ENCODE assay signal across 32 mouse cellular contexts in the genomic region with DNA sequence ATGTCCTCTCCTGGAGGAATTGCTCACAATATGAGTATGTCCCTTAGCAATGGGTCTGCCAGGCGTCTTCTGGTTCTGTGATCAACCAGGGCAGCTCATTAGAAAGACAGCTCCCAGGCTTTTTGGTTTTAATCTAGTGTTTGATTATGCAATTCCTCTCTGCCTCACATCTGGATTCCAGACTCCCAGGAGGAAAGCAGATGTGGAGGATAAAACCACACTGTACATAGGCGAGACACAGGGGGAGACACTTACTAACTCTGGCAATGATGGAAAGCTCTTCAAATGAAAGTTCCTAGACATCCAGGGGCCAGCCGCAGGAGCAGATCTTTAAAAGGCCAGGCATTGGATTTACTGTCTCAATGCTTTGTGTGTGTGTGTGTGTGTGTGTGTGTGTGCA.
A peak's percentile ranks its signal among the peaks of the same experiment; 100 is the strongest.
DNase-seq lines count a peak whose midpoint lies in the region; ATAC-seq and TF ChIP-seq lines count a peak whose summit lies in the region.
"Had no signal": no experiment of that assay in that cellular context is flagged by ENCODE, and none has a peak within 500 bp of the region (broad histone marks: within the 10 kb centered on the region; RNA-seq: fewer than 3 reads in every experiment).

No protein-coding gene starts in this region.

- no peak for TF ChIP-seq POLR2A in limb, embryonic 14.5 days (IDR thresholded peaks at IDR 0.05; ENCODE audit: borderline replicate concordance, extremely low read depth, insufficient read depth, insufficient read length)

- ATAC-seq in limb, embryonic 11.5 days (ENCODE audit: insufficient number of reproducible peaks, low FRiP score, low TSS enrichment, low read depth), result peak; percentile 65; the same call in 1 of the 2 replicates
- ATAC-seq in embryonic facial prominence, embryonic 15.5 days (ENCODE audit: insufficient number of reproducible peaks, low FRiP score, low TSS enrichment, low read depth), result peak; percentile 63; the same call in 1 of the 2 replicates
- ATAC-seq in limb, embryonic 14.5 days (ENCODE audit: low FRiP score, low read depth), result no peak
- ATAC-seq: activated CD4-positive, CD25-positive, alpha-beta regulatory T cell, adult 4 months; forebrain, embryonic 13.5 days; intestine, postnatal 0 days; midbrain, embryonic 15.5 days had no signal

- H3K36me3 ChIP-seq in limb, embryonic 11.5 days (ENCODE audit: control insufficient read depth, insufficient read depth, low read length), result no peaks in the 10 kb centered on the region
- no peaks in the 10 kb centered on the region for H3K36me3 ChIP-seq in limb, embryonic 10.5 days
- H3K36me3 ChIP-seq in embryonic facial prominence, embryonic 15.5 days, result no peaks in the 10 kb centered on the region
- no peaks in the 10 kb centered on the region for H3K36me3 ChIP-seq in limb, embryonic 14.5 days (ENCODE audit: control insufficient read depth, insufficient read depth, low read length)
- H3K36me3 ChIP-seq: embryonic facial prominence, embryonic 13.5 days; hindbrain, embryonic 13.5 days; liver, embryonic 15.5 days; midbrain, embryonic 10.5 days; midbrain, embryonic 15.5 days; neural tube, embryonic 12.5 days had no signal

- WGBS in limb, embryonic 11.5 days, result 33% methylated on average over 3 of the region's 3 CpGs
- 49% methylated on average over 3 of the region's 3 CpGs for WGBS in limb, embryonic 10.5 days
- WGBS in embryonic facial prominence, embryonic 15.5 days, result 39% methylated on average over 3 of the region's 3 CpGs
- WGBS in limb, embryonic 14.5 days, result 23% methylated on average over 3 of the region's 3 CpGs

- no peak overlapping the region for H3K4me2 ChIP-seq in limb, embryonic 11.5 days (ENCODE audit: low read depth, severe bottlenecking)
- H3K4me2 ChIP-seq in embryonic facial prominence, embryonic 15.5 days (replicated peaks), result no peak overlapping the region
- H3K4me2 ChIP-seq in limb, embryonic 14.5 days (replicated peaks; ENCODE audit: low read depth, low read length, severe bottlenecking), result no peak overlapping the region
- H3K4me2 ChIP-seq: embryonic facial prominence, embryonic 13.5 days; forebrain, embryonic 13.5 days; heart, embryonic 11.5 days; hindbrain, embryonic 13.5 days; liver, embryonic 15.5 days; midbrain, embryonic 15.5 days; neural tube, embryonic 12.5 days had no signal

- no peak overlapping the region for H3K9ac ChIP-seq in limb, embryonic 11.5 days (ENCODE audit: low read length)
- H3K9ac ChIP-seq in embryonic facial prominence, embryonic 15.5 days, result no peak overlapping the region
- H3K9ac ChIP-seq in limb, embryonic 14.5 days (ENCODE audit: low read depth, low read length, severe bottlenecking), result no peak overlapping the region
- H3K9ac ChIP-seq: embryonic facial prominence, embryonic 13.5 days; forebrain, embryonic 13.5 days; hindbrain, embryonic 13.5 days; liver, embryonic 15.5 days; midbrain, embryonic 15.5 days; neural tube, embryonic 12.5 days had no signal

- no peaks in the 10 kb centered on the region for H3K4me1 ChIP-seq in limb, embryonic 11.5 days (ENCODE audit: control insufficient read depth, insufficient read depth, low read length)
- peaks cover 6% of the 10 kb centered on the region; the same call in 1 of the 2 replicates for H3K4me1 ChIP-seq in limb, embryonic 10.5 days
- H3K4me1 ChIP-seq in embryonic facial prominence, embryonic 15.5 days, result 0 out of 2 replicates have a peak, but pooled peaks cover 3% of the 10 kb centered on the region
- no peaks in the 10 kb centered on the region for H3K4me1 ChIP-seq in limb, embryonic 14.5 days (ENCODE audit: control insufficient read depth, insufficient read depth, low read length)
- H3K4me1 ChIP-seq: forebrain, embryonic 13.5 days; hindbrain, embryonic 13.5 days; liver, embryonic 15.5 days; midbrain, embryonic 10.5 days; midbrain, embryonic 15.5 days; neural tube, embryonic 12.5 days had no signal

- H3K27ac ChIP-seq in limb, embryonic 11.5 days (replicated peaks; ENCODE audit: low read depth, low read length), result no peak overlapping the region
- no peak overlapping the region for H3K27ac ChIP-seq in limb, embryonic 10.5 days
- no peak overlapping the region for H3K27ac ChIP-seq in embryonic facial prominence, embryonic 15.5 days (replicated peaks)
- H3K27ac ChIP-seq in limb, embryonic 14.5 days (replicated peaks; ENCODE audit: low read depth, low read length), result no peak overlapping the region
- H3K27ac ChIP-seq: embryonic facial prominence, embryonic 13.5 days; forebrain, embryonic 13.5 days; hindbrain, embryonic 13.5 days; left cerebral cortex, adult 2 months; liver, embryonic 15.5 days; midbrain, embryonic 10.5 days; midbrain, embryonic 15.5 days; neural tube, embryonic 12.5 days; stomach, postnatal 0 days had no signal

- H3K4me3 ChIP-seq in limb, embryonic 11.5 days (ENCODE audit: low read depth, low read length), result no peak overlapping the region
- H3K4me3 ChIP-seq in limb, embryonic 10.5 days, result no peak overlapping the region
- no peak overlapping the region for H3K4me3 ChIP-seq in embryonic facial prominence, embryonic 15.5 days (replicated peaks)
- H3K4me3 ChIP-seq in limb, embryonic 14.5 days (replicated peaks; ENCODE audit: low read length), result no peak overlapping the region
- H3K4me3 ChIP-seq: embryonic facial prominence, embryonic 13.5 days; forebrain, embryonic 13.5 days; hindbrain, embryonic 13.5 days; left cerebral cortex, adult 2 months; liver, embryonic 15.5 days; midbrain, embryonic 10.5 days; midbrain, embryonic 15.5 days; neural tube, embryonic 12.5 days had no signal

- H3K9me3 ChIP-seq in limb, embryonic 11.5 days (ENCODE audit: control insufficient read depth, low read length), result no peaks in the 10 kb centered on the region
- H3K9me3 ChIP-seq in limb, embryonic 10.5 days (replicated peaks), result no peaks in the 10 kb centered on the region
- H3K9me3 ChIP-seq in embryonic facial prominence, embryonic 15.5 days (replicated peaks), result no peaks in the 10 kb centered on the region
- no peaks in the 10 kb centered on the region for H3K9me3 ChIP-seq in limb, embryonic 14.5 days (ENCODE audit: control insufficient read depth, low read length)
- H3K9me3 ChIP-seq: embryonic facial prominence, embryonic 13.5 days; forebrain, embryonic 13.5 days; hindbrain, embryonic 13.5 days; liver, embryonic 15.5 days; midbrain, embryonic 10.5 days; midbrain, embryonic 15.5 days; neural tube, embryonic 12.5 days had no signal

- peak; percentile 41 for DNase-seq in limb, embryonic 11.5 days (ENCODE audit: low spot score)
- DNase-seq in limb, embryonic 10.5 days (ENCODE audit: low spot score), result no peak
- peak; percentile 7 for DNase-seq in 3T3-L1 (ENCODE audit: low read depth, low spot score)
- DNase-seq in limb, embryonic 14.5 days (ENCODE audit: low spot score), result peak; percentile 26
- no peak for DNase-seq in left cerebral cortex, adult 11 months (ENCODE audit: low spot score)
- DNase-seq in gastrocnemius, postnatal 4 days (ENCODE audit: low spot score in 2 of 2), result no peak
- DNase-seq: adrenal gland, adult 2 months; adrenal gland, postnatal 36 days; B cell, adult 2 months; cerebellum, adult 2 months; cerebellum, postnatal 14 days; gastrocnemius, postnatal 25 days; heart, adult 18-20 months; heart, postnatal 4 days; kidney, postnatal 14 days; lung, postnatal 10 days; right cerebral cortex, adult 18-20 months; right cerebral cortex, postnatal 4 days; thymus, postnatal 4 days had no signal

- H3K27me3 ChIP-seq in limb, embryonic 11.5 days (ENCODE audit: control insufficient read depth, insufficient read depth, low read length), result no peaks in the 10 kb centered on the region
- no peaks in the 10 kb centered on the region for H3K27me3 ChIP-seq in limb, embryonic 10.5 days (ENCODE audit: low read depth, poor library complexity, severe bottlenecking)
- no peaks in the 10 kb centered on the region for H3K27me3 ChIP-seq in embryonic facial prominence, embryonic 15.5 days
- no peaks in the 10 kb centered on the region for H3K27me3 ChIP-seq in limb, embryonic 14.5 days (ENCODE audit: control insufficient read depth, insufficient read depth, low read length)
- H3K27me3 ChIP-seq: embryonic facial prominence, embryonic 13.5 days; forebrain, embryonic 13.5 days; hindbrain, embryonic 13.5 days; liver, embryonic 15.5 days; midbrain, embryonic 15.5 days; neural tube, embryonic 12.5 days had no signal

Comparison
In these comparisons a context has a peak if more than half of its experiments do, and no peak if none do; other contexts are left out.
1. DNase-seq: peak in limb, embryonic 11.5 days (single experiment), 3T3-L1 (single experiment) and limb, embryonic 14.5 days (single experiment); none in limb, embryonic 10.5 days (single experiment), left cerebral cortex, adult 11 months (single experiment) and gastrocnemius, postnatal 4 days (0 of 2).